Mouse (Mus musculus): ENCODE data around the gene Ears2.
"Not testable (repeated sequence)": the region's sequence is repeated elsewhere in the genome, so short reads cannot be mapped to it uniquely, and the experiment has no call there.

Ears2 gene

GRCm38 (mm10) chr7:122066945-122067516 is at the start of gene Ears2, which contains the start of gene Ubfd1:
TSS of gene Ears2 (minus strand) at chr7:122067263.
TSS of gene Ubfd1 (plus strand) at chr7:122067175.
- in situ Hi-C loops (cut with MboI) = no loop called here

GRCm38 (mm10) chr7:122108206-122108605 is 41.1 kb upstream of the Ears2 start:
- in situ Hi-C loops (cut with MboI) = no loop called here

GRCm38 (mm10) chr7:122101747-122102244 is 34.7 kb upstream of the Ears2 start, which contains the start of gene Ndufab1:
TSS of gene Ndufab1 (minus strand) at chr7:122101886.
- in situ Hi-C loops (cut with MboI) = no loop called here

- in situ Hi-C loops (cut with MboI) = not testable (repeated sequence)
These were observed 34.1 kb upstream of the Ears2 start for GRCm38 (mm10) chr7:122101014-122101746.

- in situ Hi-C loops (cut with MboI) = no loop called here
These were observed 32.2 kb upstream of the Ears2 start for GRCm38 (mm10) chr7:122099222-122099621.

GRCm38 (mm10) chr7:122098009-122098408 is 30.9 kb upstream of the Ears2 start:
- in situ Hi-C loops (cut with MboI) = no loop called here

GRCm38 (mm10) chr7:122094564-122095330 is 27.7 kb upstream of the Ears2 start:
- in situ Hi-C loops (cut with MboI) = no loop called here

- in situ Hi-C loops (cut with MboI) = no loop called here
These were observed 20.3 kb upstream of the Ears2 start for GRCm38 (mm10) chr7:122087195-122087982.

GRCm38 (mm10) chr7:122081071-122081470 is 14.0 kb upstream of the Ears2 start:
- in situ Hi-C loops (cut with MboI) = no loop called here

GRCm38 (mm10) chr7:122079798-122080554 is 12.9 kb upstream of the Ears2 start:
- in situ Hi-C loops (cut with MboI) = no loop called here

- in situ Hi-C loops (cut with MboI) = no loop called here
These were observed 7.3 kb upstream of the Ears2 start for GRCm38 (mm10) chr7:122074374-122074773.

- in situ Hi-C loops (cut with MboI) = no loop called here
These were observed 686 bp upstream of the Ears2 start for GRCm38 (mm10) chr7:122067517-122068381.

- in situ Hi-C loops (cut with MboI) = no loop called here
These were observed 740 bp downstream of the Ears2 start for GRCm38 (mm10) chr7:122066102-122066944.

GRCm38 (mm10) chr7:122065656-122066055 is 1.4 kb downstream of the Ears2 start:
- in situ Hi-C loops (cut with MboI) = no loop called here

GRCm38 (mm10) chr7:122056633-122057032 is 10.4 kb downstream of the Ears2 start:
- in situ Hi-C loops (cut with MboI) = no loop called here

- in situ Hi-C loops (cut with MboI) = no loop called here
These were observed 16.2 kb downstream of the Ears2 start for GRCm38 (mm10) chr7:122050834-122051233.

- in situ Hi-C loops (cut with MboI) = no loop called here
These were observed 18.9 kb downstream of the Ears2 start for GRCm38 (mm10) chr7:122048191-122048590.

GRCm38 (mm10) chr7:122046813-122047212 is 20.2 kb downstream of the Ears2 start:
- in situ Hi-C loops (cut with MboI) = no loop called here

- in situ Hi-C loops (cut with MboI) = no loop called here
These were observed 21.4 kb downstream of the Ears2 start for GRCm38 (mm10) chr7:122045711-122046110.

Measured in mature B cell (primary cell).